Mouse (Mus musculus): ENCODE measurements around the gene Nr1h3.

GRCm38 (mm10) chr2:91160591-91160990 is 42.0 kb downstream of the Nr1h3 start:
- TF ChIP-seq CTCF (IDR thresholded peaks at IDR 0.05; ENCODE audit: control insufficient read depth, insufficient read depth, low read length) (no peak), POLR2A (IDR thresholded peaks at IDR 0.05; ENCODE audit: borderline replicate concordance, control insufficient read depth, low read depth, low read length) (no peak)
